Mouse (Mus musculus) kidney, postnatal 0 days (tissue): Measurements from ENCODE around the gene Mapkap1. TPM values are rescaled to one million over a fixed set of nuclear protein-coding genes. Genes with fewer than 3 reads are reported as not detected.
"Not testable (repeated sequence)": the region's sequence is repeated elsewhere in the genome, so short reads cannot be mapped to it uniquely, and the experiment has no call there.

Experiments
- ATAC-seq: fragments of 200-750 bp; cut with Nextera tagmentation; replicated peaks from 2 replicates; pipeline ENCODE4 v1.8.0; 2017; ENCODE audit warnings: low read depth, moderate number of reproducible peaks, moderate TSS enrichment, moderate library complexity; ENCODE audit not compliant: low FRiP score
- DNase-seq: peaks from one replicate; pipeline ENCODE4 v3.0.0-alpha.2; 2016; ENCODE audit warnings: low spot score
- H3K27ac ChIP-seq: fragments of 300-500 bp; sonication (generic); 2 replicates; pipeline ENCODE4 v1.5.1; 2014; ENCODE audit warnings: mild to moderate bottlenecking
- H3K27me3 ChIP-seq: fragments of 300-500 bp; sonication (generic); 2 replicates; pipeline ENCODE4 v1.6.1; 2014; ENCODE audit warnings: low read length, mixed read lengths; ENCODE audit not compliant: insufficient read depth
- H3K36me3 ChIP-seq: fragments of 300-500 bp; sonication (generic); 2 replicates; pipeline ENCODE4 v1.6.1; 2014; ENCODE audit warnings: low read length, mixed read lengths; ENCODE audit not compliant: insufficient read depth
- H3K4me1 ChIP-seq: fragments of 300-500 bp; sonication (generic); replicated peaks from 2 replicates; pipeline ENCODE4 v1.6.1; 2014; ENCODE audit warnings: antibody characterized with exemption, low read length, mixed read lengths; ENCODE audit not compliant: insufficient read depth
- H3K4me2 ChIP-seq: fragments of 300-500 bp; sonication (generic); 2 replicates; pipeline ENCODE4 v1.6.1; 2014; ENCODE audit warnings: mild to moderate bottlenecking, low read length, moderate library complexity, mixed read lengths
- H3K4me3 ChIP-seq: fragments of 300-500 bp; sonication (generic); replicated peaks from 2 replicates; pipeline ENCODE4 v1.5.1; 2014; ENCODE audit warnings: low read depth, low read length
- H3K9ac ChIP-seq: fragments of 300-500 bp; sonication (generic); 2 replicates; pipeline ENCODE4 v1.6.1; 2014; ENCODE audit warnings: low read depth, low read length
- H3K9me3 ChIP-seq: fragments of 300-500 bp; sonication (generic); replicated peaks from 2 replicates; pipeline ENCODE4 v1.6.1; 2016; ENCODE audit warnings: low read length, inconsistent platforms, mixed read lengths
- CTCF ChIP-seq: IDR thresholded peaks from 2 replicates; pipeline ENCODE4 v1.5.1; 2016; ENCODE audit warnings: antibody characterized with exemption, low read depth, mild to moderate bottlenecking, moderate library complexity
- WGBS: fragments of 180-500 bp; shearing (Covaris S2); extraction: QIAGEN DNeasy Blood & Tissue Kit; methylation state at CpG from one replicate; pipeline ENCODE4 v1.1.7; 2014; 5-methylcytosine and 5-hydroxymethylcytosine counted together
- polyA plus RNA-seq: library from polyadenylated mRNA; unstranded; fragments of >200 nt; fragmentation: Nextera tagmentation; extraction: Ambion mirVana; gene quantifications from 2 replicates; pipeline ENCODE4 v1.2.1, GENCODE M21; 2015

Gene Mapkap1
- polyA plus RNA-seq, 1 experiment from 2014 or later = 92.3 TPM

DNA sequence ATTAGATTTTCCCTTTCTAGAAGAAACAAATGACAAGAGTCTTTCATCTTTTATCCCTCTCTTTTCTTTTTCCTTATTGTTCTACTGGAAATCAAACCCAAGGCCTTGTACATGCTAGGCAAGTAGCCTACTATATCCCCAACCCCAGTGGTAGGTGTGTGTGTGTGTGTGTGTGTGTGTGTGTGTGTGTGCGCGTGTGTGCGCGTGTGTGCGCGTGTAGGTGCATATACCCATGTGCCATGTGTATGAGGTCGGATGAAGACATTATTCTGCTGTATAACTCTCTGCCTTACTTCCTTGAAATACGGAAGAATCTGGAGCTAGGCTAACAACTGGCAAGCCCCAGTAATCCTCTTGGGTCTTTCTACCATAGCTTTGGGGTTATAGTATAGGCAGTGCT, 24.1 kb downstream of the Mapkap1 start:
- 93% methylated on average over 8 of the region's 8 CpGs for WGBS
- no peak overlapping the region for H3K9ac ChIP-seq
- H3K36me3 ChIP-seq = no peaks in the 10 kb centered on the region; the same call in 1 of the 2 replicates
- no peaks in the 10 kb centered on the region for H3K4me1 ChIP-seq
- H3K4me3 ChIP-seq = no peak overlapping the region
- ATAC-seq = no peak
- no peaks in the 10 kb centered on the region for H3K27me3 ChIP-seq
- H3K4me2 ChIP-seq = no peak overlapping the region
- no peak overlapping the region for H3K27ac ChIP-seq
- TF ChIP-seq CTCF = no peak
- H3K9me3 ChIP-seq = no peaks in the 10 kb centered on the region
- no peak for DNase-seq

- ATAC-seq (no peak), DNase-seq (no peak)
- no peaks in the 10 kb centered on the region for H3K27me3 ChIP-seq
- H3K4me1 ChIP-seq = no peaks in the 10 kb centered on the region
- no peak for TF ChIP-seq CTCF
- no peak overlapping the region for H3K4me3 ChIP-seq
- WGBS = 94% methylated on average over 12 of the region's 12 CpGs
- no peak overlapping the region for H3K4me2 ChIP-seq
- H3K9me3 ChIP-seq = no peaks in the 10 kb centered on the region
- H3K27ac ChIP-seq = no peak overlapping the region
- H3K9ac ChIP-seq = no peak overlapping the region
- H3K36me3 ChIP-seq = no peaks in the 10 kb centered on the region; the same call in 1 of the 2 replicates
These were observed 25.3 kb downstream of the Mapkap1 start for GRCm38 (mm10) chr2:34431701-34432372.

GRCm38 (mm10) chr2:34432887-34433286, 26.3 kb downstream of the Mapkap1 start:
- not testable (repeated sequence) for H3K27ac ChIP-seq, H3K4me1 ChIP-seq, H3K27me3 ChIP-seq, H3K9ac ChIP-seq, H3K4me2 ChIP-seq, H3K36me3 ChIP-seq, H3K9me3 ChIP-seq, DNase-seq, H3K4me3 ChIP-seq, ATAC-seq
- 97% methylated on average over 1 of the region's 2 CpGs for WGBS

DNA sequence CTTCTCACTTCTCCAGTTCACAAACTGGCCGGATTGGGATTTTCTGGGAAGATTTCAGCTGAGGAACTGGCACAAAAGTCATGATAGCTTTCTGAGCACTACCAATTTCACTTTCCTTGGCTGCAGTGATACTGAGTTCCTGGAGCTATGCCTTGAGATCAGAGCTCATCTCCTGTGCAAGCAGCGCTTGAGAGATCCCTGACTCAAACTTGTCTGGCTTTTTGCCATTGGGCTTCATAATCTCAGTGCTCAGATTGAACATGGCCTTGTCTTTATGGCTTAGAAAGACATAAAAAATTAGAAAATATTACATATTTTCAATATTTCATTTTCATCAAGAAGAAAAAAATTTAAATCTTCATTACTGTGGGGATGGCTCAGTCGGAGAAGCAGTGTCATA, 29.8 kb downstream of the Mapkap1 start:
- Histone ChIP-seq H3K9me3 (no peaks in the 10 kb centered on the region), H3K4me3 (no peak overlapping the region), H3K27me3 (no peaks in the 10 kb centered on the region), H3K4me1 (no peaks in the 10 kb centered on the region), H3K36me3 (peaks cover 7% of the 10 kb centered on the region; the same call in 1 of the 2 replicates), H3K9ac (no peak overlapping the region), H3K27ac (no peak overlapping the region), H3K4me2 (no peak overlapping the region)
- 93% methylated on average over 3 of the region's 3 CpGs for WGBS
- DNase-seq = no peak
- TF ChIP-seq CTCF = no peak
- ATAC-seq = no peak

DNA sequence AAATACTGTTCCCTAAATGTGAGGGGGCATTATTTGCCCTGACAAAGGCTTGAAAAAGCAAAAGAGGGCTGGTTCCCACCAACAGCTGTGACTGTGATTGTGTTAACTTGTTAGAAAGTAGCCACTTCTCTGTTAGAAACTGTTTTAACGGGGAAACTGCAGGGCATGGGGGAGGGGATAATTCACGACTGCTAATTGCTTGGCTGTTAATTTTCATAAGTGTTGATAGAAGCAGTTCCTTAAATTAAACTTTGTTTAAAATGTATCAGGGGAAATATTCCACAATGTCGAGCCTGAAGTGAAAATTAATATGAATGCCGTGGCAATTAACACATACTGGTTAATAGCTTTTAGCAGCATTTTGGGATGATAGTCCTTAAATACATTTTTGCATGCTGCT, 42.2 kb downstream of the Mapkap1 start:
- DNase-seq (no peak), ATAC-seq (no peak)
- Histone ChIP-seq H3K27me3 (no peaks in the 10 kb centered on the region), H3K27ac (no peak overlapping the region), H3K9ac (no peak overlapping the region), H3K4me3 (no peak overlapping the region), H3K36me3 (no peaks in the 10 kb centered on the region; the same call in 1 of the 2 replicates), H3K9me3 (no peaks in the 10 kb centered on the region), H3K4me1 (no peaks in the 10 kb centered on the region), H3K4me2 (no peak overlapping the region)
- TF ChIP-seq CTCF = no peak
- WGBS = 57% methylated on average over 4 of the region's 4 CpGs

DNA sequence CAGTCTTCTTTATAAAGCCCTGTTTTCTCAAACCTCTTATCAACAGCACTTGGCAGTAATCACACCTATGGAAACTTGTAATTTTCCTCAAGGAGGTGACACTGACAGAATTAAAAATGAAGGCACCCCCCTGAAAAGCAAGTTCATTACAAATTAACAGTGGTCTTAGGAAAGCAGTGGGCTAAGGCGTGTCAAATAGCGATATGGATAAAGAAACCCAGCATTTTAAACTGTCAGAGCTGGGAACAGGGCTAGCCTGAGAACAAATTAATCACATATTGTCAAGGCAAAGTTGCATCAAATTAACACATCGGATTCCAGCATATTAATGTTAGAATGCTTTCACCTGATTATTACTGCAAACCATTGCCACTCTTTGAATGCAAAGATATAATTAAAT, 55.9 kb downstream of the Mapkap1 start:
- H3K27me3 ChIP-seq = no peaks in the 10 kb centered on the region
- DNase-seq (no peak), ATAC-seq (no peak)
- H3K4me3 ChIP-seq = no peak overlapping the region
- TF ChIP-seq CTCF = no peak
- WGBS = 80% methylated on average over 3 of the region's 3 CpGs
- H3K4me2 ChIP-seq = no peak overlapping the region
- no peaks in the 10 kb centered on the region for H3K4me1 ChIP-seq
- no peak overlapping the region for H3K27ac ChIP-seq
- H3K9me3 ChIP-seq = no peaks in the 10 kb centered on the region
- H3K36me3 ChIP-seq = no peaks in the 10 kb centered on the region
- H3K9ac ChIP-seq = no peak overlapping the region
